Mouse (Mus musculus) cortical plate, adult 2 months (tissue): ENCODE measurements around the gene Fam124a.

ENCODE experiments used
- CTCF ChIP-seq: fragments of 200-500 bp; IDR thresholded peaks from 2 replicates; pipeline ENCODE4 v1.5.1; 2011; ENCODE audit warnings: mild to moderate bottlenecking, control low read depth, low read length; ENCODE audit not compliant: insufficient read depth; ENCODE audit errors: extremely low read depth
- POLR2A ChIP-seq: fragments of 200-500 bp; IDR thresholded peaks from 2 replicates; pipeline ENCODE4 v1.6.1; 2011; ENCODE audit warnings: mild to moderate bottlenecking, low read length, control low read depth; ENCODE audit not compliant: insufficient read depth; ENCODE audit errors: extremely low read depth

GRCm38 (mm10) chr14:62536127-62536526 lies 19.4 kb upstream of the Fam124a start:
- no peak for TF ChIP-seq POLR2A
- no peak for TF ChIP-seq CTCF
